ENCODE assay signal across 10 mouse cellular contexts in genomic region chr19:60417611-60418010, GRCm38 (mm10). TPM values are rescaled to one million over a fixed set of nuclear protein-coding genes. Genes with fewer than 3 reads are reported as not detected.
DNase-seq lines count a peak whose midpoint lies in the region; ATAC-seq and TF ChIP-seq lines count a peak whose summit lies in the region.
"Had no signal": no experiment of that assay in that cellular context is flagged by ENCODE, and none has a peak within 500 bp of the region (broad histone marks: within the 10 kb centered on the region; RNA-seq: fewer than 3 reads in every experiment).

No protein-coding gene starts in this region.

- H3K9ac ChIP-seq in lung, embryonic 14.5 days = no peak overlapping the region
- no peak overlapping the region for H3K9ac ChIP-seq in hindbrain, embryonic 13.5 days
- no peak overlapping the region for H3K9ac ChIP-seq in midbrain, embryonic 15.5 days
- H3K9ac ChIP-seq: embryonic facial prominence, embryonic 13.5 days; limb, embryonic 12.5 days had no signal

- peak; percentile 63 for DNase-seq in lung, embryonic 14.5 days
- no peak for DNase-seq in lung, postnatal 25 days (ENCODE audit: low spot score)
- peak; percentile 72 for DNase-seq in brain, adult 2 months (ENCODE audit: low read depth, low spot score)
- DNase-seq in heart, embryonic 10.5 days (ENCODE audit: low spot score) = no peak
- no peak for DNase-seq in layer of hippocampus, adult 9-10 months (ENCODE audit: low spot score)

- 31% methylated on average over 1 of the region's 1 CpGs for WGBS in lung, embryonic 14.5 days
- 90% methylated on average over 1 of the region's 1 CpGs for WGBS in hindbrain, embryonic 13.5 days
- WGBS in midbrain, embryonic 15.5 days = 78% methylated on average over 1 of the region's 1 CpGs
- 50% methylated on average over 1 of the region's 1 CpGs for WGBS in heart, embryonic 10.5 days

- ATAC-seq in lung, embryonic 14.5 days (ENCODE audit: insufficient read depth) = no peak
- ATAC-seq in hindbrain, embryonic 13.5 days (ENCODE audit: low FRiP score) = 0 out of 2 replicates have a peak, but pooled peaks have one; percentile 57
- peak; percentile 75; the same call in 1 of the 2 replicates for ATAC-seq in midbrain, embryonic 15.5 days (replicated peaks)

- no peak overlapping the region for H3K4me2 ChIP-seq in lung, embryonic 14.5 days
- H3K4me2 ChIP-seq in hindbrain, embryonic 13.5 days = no peak overlapping the region
- no peak overlapping the region for H3K4me2 ChIP-seq in midbrain, embryonic 15.5 days
- H3K4me2 ChIP-seq: embryonic facial prominence, embryonic 13.5 days; limb, embryonic 12.5 days had no signal

- H3K9me3 ChIP-seq in lung, embryonic 14.5 days (ENCODE audit: low read depth, low read length) = no peaks in the 10 kb centered on the region
- no peaks in the 10 kb centered on the region for H3K9me3 ChIP-seq in hindbrain, embryonic 13.5 days
- H3K9me3 ChIP-seq in midbrain, embryonic 15.5 days = no peaks in the 10 kb centered on the region
- no peaks in the 10 kb centered on the region for H3K9me3 ChIP-seq in heart, embryonic 10.5 days
- H3K9me3 ChIP-seq: embryonic facial prominence, embryonic 13.5 days; limb, embryonic 12.5 days had no signal

- no peaks in the 10 kb centered on the region for H3K4me1 ChIP-seq in lung, embryonic 14.5 days (ENCODE audit: insufficient read depth)
- no peaks in the 10 kb centered on the region for H3K4me1 ChIP-seq in hindbrain, embryonic 13.5 days (replicated peaks)
- H3K4me1 ChIP-seq in midbrain, embryonic 15.5 days = no peaks in the 10 kb centered on the region
- no peaks in the 10 kb centered on the region for H3K4me1 ChIP-seq in heart, embryonic 10.5 days
- H3K4me1 ChIP-seq: embryonic facial prominence, embryonic 13.5 days; limb, embryonic 12.5 days had no signal

- no peak overlapping the region for H3K27ac ChIP-seq in lung, embryonic 14.5 days (ENCODE audit: low read depth)
- H3K27ac ChIP-seq in hindbrain, embryonic 13.5 days = no peak overlapping the region
- no peak overlapping the region for H3K27ac ChIP-seq in midbrain, embryonic 15.5 days
- no peak overlapping the region for H3K27ac ChIP-seq in heart, embryonic 10.5 days
- H3K27ac ChIP-seq: embryonic facial prominence, embryonic 13.5 days; limb, embryonic 12.5 days had no signal

- TF ChIP-seq CTCF in lung, embryonic 14.5 days (IDR thresholded peaks at IDR 0.05; ENCODE audit: low read depth) = peak; percentile 53

- H3K4me3 ChIP-seq in lung, embryonic 14.5 days (ENCODE audit: low read depth, low read length) = no peak overlapping the region
- no peak overlapping the region for H3K4me3 ChIP-seq in hindbrain, embryonic 13.5 days
- no peak overlapping the region for H3K4me3 ChIP-seq in midbrain, embryonic 15.5 days
- H3K4me3 ChIP-seq in heart, embryonic 10.5 days = no peak overlapping the region
- H3K4me3 ChIP-seq: embryonic facial prominence, embryonic 13.5 days; limb, embryonic 12.5 days had no signal

- no peaks in the 10 kb centered on the region for H3K36me3 ChIP-seq in lung, embryonic 14.5 days (ENCODE audit: insufficient read depth)
- no peaks in the 10 kb centered on the region for H3K36me3 ChIP-seq in hindbrain, embryonic 13.5 days
- H3K36me3 ChIP-seq in midbrain, embryonic 15.5 days (replicated peaks) = no peaks in the 10 kb centered on the region
- H3K36me3 ChIP-seq in heart, embryonic 10.5 days = no peaks in the 10 kb centered on the region
- H3K36me3 ChIP-seq: embryonic facial prominence, embryonic 13.5 days; limb, embryonic 12.5 days had no signal

- no peaks in the 10 kb centered on the region for H3K27me3 ChIP-seq in lung, embryonic 14.5 days (ENCODE audit: insufficient read depth, low read length)
- H3K27me3 ChIP-seq in hindbrain, embryonic 13.5 days = no peaks in the 10 kb centered on the region
- H3K27me3 ChIP-seq in midbrain, embryonic 15.5 days (replicated peaks) = no peaks in the 10 kb centered on the region
- no peaks in the 10 kb centered on the region for H3K27me3 ChIP-seq in heart, embryonic 10.5 days (ENCODE audit: insufficient read depth, poor library complexity, severe bottlenecking)
- H3K27me3 ChIP-seq: embryonic facial prominence, embryonic 13.5 days; limb, embryonic 12.5 days had no signal

RNA-seq across cellular contexts. Expression of gene Prlhr, which starts 50.5 kb away (rescaled TPM):
- not detected in 2 replicates for polyA plus RNA-seq in lung, embryonic 14.5 days (2014; fragmentation: Nextera tagmentation; extraction: Ambion mirVana)
- polyA plus RNA-seq in hindbrain, embryonic 13.5 days (2015; fragmentation: Nextera tagmentation; extraction: Ambion mirVana) = 0.12 and 0.17 TPM in 2 replicates
- polyA plus RNA-seq in midbrain, embryonic 15.5 days (2015; fragmentation: Nextera tagmentation; extraction: Ambion mirVana) = 0.36 and 0.72 TPM in 2 replicates
- polyA plus RNA-seq in heart, embryonic 10.5 days (2016; fragmentation: Nextera tagmentation; extraction: Ambion mirVana) = not detected in 2 replicates
- polyA plus RNA-seq: embryonic facial prominence, embryonic 13.5 days; limb, embryonic 12.5 days; spleen, adult 2 months had no signal

Comparison
In these comparisons a context has a peak if more than half of its experiments do, and no peak if none do; other contexts are left out.
1. DNase-seq: peak in lung, embryonic 14.5 days (single experiment) and brain, adult 2 months (single experiment); none in lung, postnatal 25 days (single experiment), heart, embryonic 10.5 days (single experiment) and layer of hippocampus, adult 9-10 months (single experiment).